Mouse (Mus musculus) liver, embryonic 16.5 days (tissue): ENCODE measurements around the gene Gm1979. TPM values are rescaled to one million over a fixed set of nuclear protein-coding genes. Genes with fewer than 3 reads are reported as not detected.
"Not testable (repeated sequence)": the region's sequence is repeated elsewhere in the genome, so short reads cannot be mapped to it uniquely, and the experiment has no call there.

ENCODE experiments used
- ATAC-seq: fragments of 200-750 bp; cut with Nextera tagmentation; 2 replicates; pipeline ENCODE4 v1.8.0; 2017; ENCODE audit warnings: low read depth, mild to moderate bottlenecking, moderate number of reproducible peaks, moderate library complexity
- H3K27ac ChIP-seq: fragments of 300-500 bp; sonication (generic); 2 replicates; pipeline ENCODE4 v1.5.1; 2014; ENCODE audit warnings: mild to moderate bottlenecking, low read length
- H3K27me3 ChIP-seq: fragments of 300-500 bp; sonication (generic); 2 replicates; pipeline ENCODE4 v1.6.1; 2014; ENCODE audit warnings: low read depth, low read length, mixed read lengths; ENCODE audit not compliant: control insufficient read depth, insufficient read depth
- H3K36me3 ChIP-seq: fragments of 300-500 bp; sonication (generic); 2 replicates; pipeline ENCODE4 v1.6.1; 2014; ENCODE audit warnings: mild to moderate bottlenecking; ENCODE audit not compliant: control insufficient read depth, insufficient read depth
- H3K4me1 ChIP-seq: fragments of 300-500 bp; sonication (generic); 2 replicates; pipeline ENCODE4 v1.6.1; 2014; ENCODE audit warnings: low read depth, low read length, mixed read lengths; ENCODE audit not compliant: control insufficient read depth
- H3K4me2 ChIP-seq: fragments of 300-500 bp; sonication (generic); 2 replicates; pipeline ENCODE4 v1.6.1; 2014; ENCODE audit warnings: low read depth, low read length, mixed read lengths
- H3K4me3 ChIP-seq: fragments of 300-500 bp; sonication (generic); 2 replicates; pipeline ENCODE4 v1.5.1; 2014; ENCODE audit warnings: low read depth, mild to moderate bottlenecking, low read length
- H3K9ac ChIP-seq: fragments of 300-500 bp; sonication (generic); 2 replicates; pipeline ENCODE4 v1.6.1; 2014; ENCODE audit warnings: low read depth, low read length
- H3K9me3 ChIP-seq: fragments of 300-500 bp; sonication (generic); replicated peaks from 2 replicates; pipeline ENCODE4 v1.6.1; 2016; ENCODE audit warnings: low read length; ENCODE audit not compliant: control insufficient read depth
- WGBS: fragments of 180-500 bp; shearing (Covaris S2); extraction: QIAGEN DNeasy Blood & Tissue Kit; methylation state at CpG from one replicate; pipeline ENCODE4 v1.1.7; 2014; ENCODE audit not compliant: insufficient replicate concordance; 5-methylcytosine and 5-hydroxymethylcytosine counted together
- polyA plus RNA-seq: library from polyadenylated mRNA; unstranded; fragments of >200 nt; fragmentation: Nextera tagmentation; extraction: Ambion mirVana; gene quantifications from 2 replicates; pipeline ENCODE4 v1.2.1, GENCODE M21; 2015

Gm1979 gene
- not detected in 2 replicates for polyA plus RNA-seq

- not testable (repeated sequence) for H3K4me2 ChIP-seq, H3K27ac ChIP-seq, H3K4me3 ChIP-seq, H3K4me1 ChIP-seq, H3K27me3 ChIP-seq, H3K9me3 ChIP-seq, H3K9ac ChIP-seq, H3K36me3 ChIP-seq, ATAC-seq
- 58% methylated on average over 1 of the region's 2 CpGs for WGBS
Observed at GRCm38 (mm10) chr5:26004698-26005097, at the start of gene Gm1979. Gene Gm1979 (minus strand): TSS chr5:26004798.

GRCm38 (mm10) chr5:26039458-26039857, 34.9 kb upstream of the Gm1979 start, which contains the start of gene Speer4a:
Gene Speer4a (minus strand): TSS chr5:26039558.
- not testable (repeated sequence) for H3K9me3 ChIP-seq, H3K4me2 ChIP-seq, H3K27ac ChIP-seq, H3K4me1 ChIP-seq, H3K36me3 ChIP-seq, H3K4me3 ChIP-seq, H3K27me3 ChIP-seq, ATAC-seq, H3K9ac ChIP-seq
- WGBS = 35% methylated on average over 2 of the region's 2 CpGs

GRCm38 (mm10) chr5:26022816-26023215, 18.2 kb upstream of the Gm1979 start, which contains the start of gene Gm5862:
Gene Gm5862 (minus strand): TSS chr5:26022916.
- H3K4me2 ChIP-seq, H3K36me3 ChIP-seq, H3K4me3 ChIP-seq, H3K9me3 ChIP-seq, H3K4me1 ChIP-seq, H3K27me3 ChIP-seq, ATAC-seq, H3K27ac ChIP-seq, H3K9ac ChIP-seq: not testable (repeated sequence)
- no CpG with 5 or more reads among the region's 3 CpGs for WGBS

GRCm38 (mm10) chr5:26007697-26008096, 3.1 kb upstream of the Gm1979 start:
- H3K27me3 ChIP-seq, ATAC-seq, H3K4me1 ChIP-seq, H3K9ac ChIP-seq, H3K9me3 ChIP-seq, H3K4me2 ChIP-seq, H3K27ac ChIP-seq, H3K4me3 ChIP-seq, H3K36me3 ChIP-seq: not testable (repeated sequence)
- WGBS = 51% methylated on average over 6 of the region's 7 CpGs

- not testable (repeated sequence) for H3K27ac ChIP-seq, H3K9ac ChIP-seq, H3K4me1 ChIP-seq, H3K27me3 ChIP-seq, H3K36me3 ChIP-seq, H3K9me3 ChIP-seq
- WGBS = 17% methylated on average over 37 of the region's 45 CpGs
- 0 out of 2 replicates have a peak overlapping the region, but pooled peaks have one; percentile 17 for H3K4me3 ChIP-seq
- 0 out of 2 replicates have a peak overlapping the region, but pooled peaks have one; percentile 27 for H3K4me2 ChIP-seq
- ATAC-seq = 0 out of 2 replicates have a peak, but pooled peaks have one; percentile 24
Observed at GRCm38 (mm10) chr5:26006937-26007695, 2.5 kb upstream of the Gm1979 start.

GRCm38 (mm10) chr5:25988550-25988949, 16.0 kb downstream of the Gm1979 start, which contains the start of gene Gm21698:
Gene Gm21698 (minus strand): TSS chr5:25988650.
- not testable (repeated sequence) for H3K9ac ChIP-seq, ATAC-seq, H3K36me3 ChIP-seq, H3K27ac ChIP-seq, H3K4me1 ChIP-seq, H3K4me3 ChIP-seq, H3K27me3 ChIP-seq, H3K9me3 ChIP-seq, H3K4me2 ChIP-seq
- no CpG with 5 or more reads among the region's 3 CpGs for WGBS

GRCm38 (mm10) chr5:25972563-25972962, 32.0 kb downstream of the Gm1979 start, which contains the start of gene Gm21680:
Gene Gm21680 (minus strand): TSS chr5:25972663.
- H3K4me2 ChIP-seq, H3K4me3 ChIP-seq, ATAC-seq, H3K9ac ChIP-seq, H3K27me3 ChIP-seq, H3K9me3 ChIP-seq, H3K4me1 ChIP-seq, H3K36me3 ChIP-seq, H3K27ac ChIP-seq: not testable (repeated sequence)
- WGBS = no CpG with 5 or more reads among the region's 2 CpGs

- 40% methylated on average over 16 of the region's 17 CpGs for WGBS
- H3K4me1 ChIP-seq, H3K36me3 ChIP-seq, H3K27ac ChIP-seq, H3K9ac ChIP-seq, H3K4me2 ChIP-seq, H3K9me3 ChIP-seq, ATAC-seq, H3K4me3 ChIP-seq, H3K27me3 ChIP-seq: not testable (repeated sequence)
Observed at GRCm38 (mm10) chr5:25957050-25957449, 47.5 kb downstream of the Gm1979 start.

- H3K4me3 ChIP-seq, H3K4me1 ChIP-seq, H3K27ac ChIP-seq, H3K9me3 ChIP-seq, H3K27me3 ChIP-seq, H3K9ac ChIP-seq, H3K36me3 ChIP-seq, ATAC-seq, H3K4me2 ChIP-seq: not testable (repeated sequence)
- 40% methylated on average over 23 of the region's 32 CpGs for WGBS
Observed at GRCm38 (mm10) chr5:25956611-25957010, 48.0 kb downstream of the Gm1979 start.
